Mouse (Mus musculus): Measurements from ENCODE around the gene Atf7.

GRCm38 (mm10) chr15:102499851-102500250 lies 125.4 kb downstream of the Atf7 start:
- TF ChIP-seq CTCF (IDR thresholded peaks at IDR 0.05; ENCODE audit: low read depth, low read length) (no peak), POLR2A (IDR thresholded peaks at IDR 0.05; ENCODE audit: extremely low read depth, insufficient read depth, low read length) (no peak)

All from liver, adult 2 months (tissue).